Mouse (Mus musculus) heart, embryonic 14.5 days (tissue): ENCODE data around the gene Slc4a2. TPM values are rescaled to one million over a fixed set of nuclear protein-coding genes. Genes with fewer than 3 reads are reported as not detected.

ENCODE experiments used
- ATAC-seq: fragments of 200-750 bp; cut with Nextera tagmentation; 2 replicates; pipeline ENCODE4 v1.8.0; 2017; ENCODE audit warnings: low read depth, moderate TSS enrichment; ENCODE audit not compliant: insufficient number of reproducible peaks, insufficient read depth, low FRiP score
- H3K27ac ChIP-seq, 2 experiments: fragments of 200-500 bp in 1 of 2; fragments of 300-500 bp in 1 of 2; sonication (generic) in 1 of 2; replicated peaks in 1 of 2; 2 replicates each; pipeline ENCODE4 v1.5.1; 2012 to 2014; ENCODE audit warnings: low read depth in 2 of 2, low read length in 2 of 2, control low read depth in 1 of 2, mild to moderate bottlenecking in 1 of 2, mixed read lengths in 1 of 2; ENCODE audit not compliant: control insufficient read depth in 1 of 2, insufficient read depth in 1 of 2
- H3K27me3 ChIP-seq: fragments of 300-500 bp; sonication (generic); 2 replicates; pipeline ENCODE4 v1.6.1; 2014; ENCODE audit warnings: mild to moderate bottlenecking, low read length, control low read depth; ENCODE audit not compliant: control insufficient read depth, insufficient read depth
- H3K36me3 ChIP-seq: fragments of 300-500 bp; sonication (generic); 2 replicates; pipeline ENCODE4 v1.6.1; 2014; ENCODE audit warnings: mild to moderate bottlenecking, control low read depth, low read length, mixed read lengths; ENCODE audit not compliant: control insufficient read depth, insufficient read depth
- H3K4me1 ChIP-seq, 2 experiments: fragments of 200-500 bp in 1 of 2; fragments of 300-500 bp in 1 of 2; sonication (generic) in 1 of 2; 2 replicates each; pipeline ENCODE4 v1.6.1; 2012 to 2014; ENCODE audit warnings: low read length in 2 of 2, control low read depth in 1 of 2, mixed read lengths in 1 of 2; ENCODE audit not compliant: control insufficient read depth in 2 of 2, insufficient read depth in 2 of 2
- H3K4me2 ChIP-seq: fragments of 300-500 bp; sonication (generic); 2 replicates; pipeline ENCODE4 v1.6.1; 2014; ENCODE audit warnings: mild to moderate bottlenecking, low read length
- H3K4me3 ChIP-seq, 2 experiments: fragments of 200-500 bp in 1 of 2; fragments of 300-500 bp in 1 of 2; sonication (generic) in 1 of 2; 2 replicates each; pipeline ENCODE4 v1.5.1; 2012 to 2014; ENCODE audit warnings: low read length in 2 of 2, mild to moderate bottlenecking in 2 of 2, control low read depth in 1 of 2, low read depth in 1 of 2, moderate library complexity in 1 of 2; ENCODE audit not compliant: control insufficient read depth in 1 of 2, insufficient read depth in 1 of 2
- H3K9ac ChIP-seq: fragments of 300-500 bp; sonication (generic); 2 replicates; pipeline ENCODE4 v1.6.1; 2014; ENCODE audit warnings: mild to moderate bottlenecking, low read length
- H3K9me3 ChIP-seq: fragments of 300-500 bp; sonication (generic); 2 replicates; pipeline ENCODE4 v1.6.1; 2016; ENCODE audit warnings: low read length, control low read depth; ENCODE audit not compliant: control insufficient read depth
- WGBS: fragments of 180-500 bp; shearing (Covaris S2); extraction: QIAGEN DNeasy Blood & Tissue Kit; methylation state at CpG from one replicate; pipeline ENCODE4 v1.1.7; 2014; 5-methylcytosine and 5-hydroxymethylcytosine counted together
- polyA plus RNA-seq: library from polyadenylated mRNA; unstranded; fragments of >200 nt; fragmentation: Nextera tagmentation; extraction: Ambion mirVana; gene quantifications from 2 replicates; pipeline ENCODE4 v1.2.1, GENCODE M21; 2014

The Slc4a2 gene
- polyA plus RNA-seq, 1 experiment from 2014 or later: 18.7 TPM

DNA sequence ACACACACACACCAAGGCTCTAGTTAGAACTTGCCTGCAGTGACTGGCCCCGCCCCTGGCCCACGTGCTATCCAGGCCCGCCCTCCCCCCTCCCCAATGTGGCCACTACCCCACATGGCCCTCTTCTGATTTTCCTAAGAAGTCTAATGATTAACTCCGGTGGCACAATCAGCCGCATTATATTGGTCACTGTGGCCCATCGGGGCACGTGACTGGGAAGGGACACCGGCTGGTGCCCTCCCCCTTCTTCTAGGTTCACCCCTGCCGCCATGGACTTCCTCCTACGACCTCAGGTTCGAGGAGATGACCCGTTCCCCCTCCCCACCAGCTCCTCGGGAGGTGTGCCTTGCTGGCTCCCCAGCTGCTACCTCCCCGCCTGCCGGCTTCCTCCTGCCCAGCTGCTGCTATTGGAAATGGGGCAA, 4.4 kb downstream of the Slc4a2 start:
- H3K9ac ChIP-seq: peak overlapping the region; percentile 25; the same call in 1 of the 2 replicates
- H3K27ac ChIP-seq: no peak overlapping the region
- peak overlapping the region; percentile 26 for H3K4me2 ChIP-seq
- H3K4me1 ChIP-seq: peaks cover 32 to 43% of the 10 kb centered on the region in 2 experiments
- no peak for ATAC-seq
- WGBS: 18% methylated on average over 15 of the region's 15 CpGs
- no peaks in the 10 kb centered on the region for H3K27me3 ChIP-seq
- no peak overlapping the region for H3K4me3 ChIP-seq
- peaks cover 39% of the 10 kb centered on the region for H3K36me3 ChIP-seq
- no peaks in the 10 kb centered on the region for H3K9me3 ChIP-seq

DNA sequence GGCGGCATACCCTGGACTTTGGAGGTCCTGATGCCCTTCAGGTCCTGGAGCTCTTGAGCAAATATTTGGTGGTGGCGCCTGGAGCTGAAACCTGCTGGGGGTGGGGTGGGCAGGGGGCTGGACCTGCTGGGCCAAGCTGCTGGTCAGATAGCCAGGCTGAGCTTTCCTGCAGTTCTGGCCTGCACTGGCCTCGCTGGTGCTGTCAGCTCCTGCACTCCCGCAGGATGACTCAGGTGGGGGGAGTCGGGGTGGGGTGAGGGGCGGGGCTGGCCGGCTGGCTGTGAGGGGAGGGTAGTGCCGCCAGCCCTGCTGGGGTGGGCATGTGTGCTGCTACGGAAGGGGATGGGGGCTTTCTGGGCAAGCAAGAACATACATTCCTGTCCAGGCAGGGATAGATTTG, 5.0 kb downstream of the Slc4a2 start:
- no peak overlapping the region for H3K4me3 ChIP-seq
- no peak overlapping the region for H3K4me2 ChIP-seq
- 27% methylated on average over 9 of the region's 9 CpGs for WGBS

DNA sequence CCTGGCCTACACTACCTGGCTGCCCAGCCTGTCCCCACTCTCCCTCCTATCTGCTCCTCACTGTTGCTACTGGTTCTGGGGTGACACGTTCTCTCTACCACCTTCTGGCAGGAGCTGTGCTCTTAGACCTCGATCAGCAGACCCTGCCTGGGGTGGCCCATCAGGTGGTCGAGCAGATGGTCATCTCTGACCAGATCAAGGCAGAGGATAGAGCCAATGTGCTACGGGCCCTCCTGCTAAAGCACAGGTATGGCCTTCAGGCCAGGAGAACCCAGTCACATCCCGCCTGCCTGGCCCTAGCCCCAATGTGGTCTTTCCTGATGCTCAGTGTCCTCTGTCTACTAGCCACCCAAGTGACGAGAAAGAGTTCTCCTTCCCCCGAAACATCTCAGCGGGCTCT, 10.4 kb downstream of the Slc4a2 start:
- Histone ChIP-seq H3K27me3 (no peaks in the 10 kb centered on the region), H3K4me1 (peaks cover 0 to 5% of the 10 kb centered on the region in 2 experiments; a peak in 2 of 4 replicates), H3K4me3 (no peak overlapping the region), H3K9ac (no peak overlapping the region), H3K36me3 (peaks cover 99% of the 10 kb centered on the region), H3K27ac (peak overlapping the region in 1 of 2 experiments; percentile 33; a peak in 1 of 4 replicates), H3K4me2 (no peak overlapping the region), H3K9me3 (no peaks in the 10 kb centered on the region)
- ATAC-seq: no peak
- WGBS: 81% methylated on average over 8 of the region's 8 CpGs

More for the DNA sequence above, 5.0 kb downstream of the Slc4a2 start:
- no peaks in the 10 kb centered on the region for H3K9me3 ChIP-seq
- ATAC-seq: no peak
- H3K27ac ChIP-seq: no peak overlapping the region
- H3K36me3 ChIP-seq: peaks cover 45% of the 10 kb centered on the region
- H3K9ac ChIP-seq: peak overlapping the region; percentile 25; the same call in 1 of the 2 replicates
- peaks cover 31 to 43% of the 10 kb centered on the region in 2 experiments for H3K4me1 ChIP-seq
- no peaks in the 10 kb centered on the region for H3K27me3 ChIP-seq

DNA sequence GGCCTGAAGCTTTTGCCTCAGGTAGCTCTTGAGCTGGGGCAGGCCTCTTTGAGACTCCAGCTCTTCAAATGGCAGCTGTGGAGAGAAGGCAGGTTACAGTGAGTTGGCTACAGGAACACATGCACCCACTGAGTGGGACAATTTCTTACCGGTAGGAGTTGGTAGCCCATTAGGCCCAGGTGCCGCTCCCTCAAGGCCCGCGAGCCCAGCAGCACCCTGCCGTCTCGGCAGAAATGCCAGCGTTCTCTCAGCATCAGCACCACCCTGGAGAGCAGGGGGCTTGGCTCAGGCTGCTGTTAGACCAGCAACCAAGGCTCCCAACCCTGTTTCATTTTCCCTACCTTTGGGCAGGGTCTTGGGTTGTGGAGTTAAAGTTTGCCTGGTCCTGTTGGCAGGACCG, 17.6 kb downstream of the Slc4a2 start:
- 92% methylated on average over 8 of the region's 8 CpGs for WGBS
- peaks cover 81% of the 10 kb centered on the region for H3K36me3 ChIP-seq

DNA sequence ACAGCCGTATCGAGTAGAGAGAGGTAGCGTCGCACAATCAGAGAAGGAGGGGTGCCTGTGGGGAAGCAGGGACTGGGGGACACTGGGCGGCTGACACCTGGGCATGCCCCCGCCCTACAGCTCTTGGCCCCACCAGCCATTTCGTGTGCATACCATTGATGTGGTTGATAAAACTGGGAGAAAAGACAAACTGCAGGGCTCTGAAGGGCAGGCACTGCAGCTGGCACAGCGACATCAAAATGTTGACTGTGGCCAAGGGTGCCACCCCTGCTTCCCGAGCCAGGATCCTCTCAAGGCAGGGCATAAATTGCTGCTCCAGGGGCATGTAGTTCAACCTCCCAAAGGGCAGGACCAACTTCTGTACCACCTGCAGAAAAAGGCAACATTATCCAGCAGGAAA, 18.4 kb downstream of the Slc4a2 start:
- Histone ChIP-seq H3K4me1 (peaks cover 9 to 15% of the 10 kb centered on the region in 2 experiments; a peak in 3 of 4 replicates), H3K36me3 (peaks cover 72% of the 10 kb centered on the region), H3K4me2 (no peak overlapping the region), H3K4me3 (no peak overlapping the region), H3K9me3 (no peaks in the 10 kb centered on the region), H3K9ac (no peak overlapping the region), H3K27ac (no peak overlapping the region), H3K27me3 (no peaks in the 10 kb centered on the region)
- no peak for ATAC-seq
- WGBS: 82% methylated on average over 9 of the region's 9 CpGs

More for the DNA sequence above, 17.6 kb downstream of the Slc4a2 start:
- H3K9me3 ChIP-seq: no peaks in the 10 kb centered on the region
- no peak overlapping the region for H3K9ac ChIP-seq
- H3K4me1 ChIP-seq: peaks cover 9 to 15% of the 10 kb centered on the region in 2 experiments; a peak in 3 of 4 replicates
- H3K4me2 ChIP-seq: no peak overlapping the region
- H3K27me3 ChIP-seq: no peaks in the 10 kb centered on the region
- H3K27ac ChIP-seq: no peak overlapping the region
- no peak for ATAC-seq
- H3K4me3 ChIP-seq: no peak overlapping the region

DNA sequence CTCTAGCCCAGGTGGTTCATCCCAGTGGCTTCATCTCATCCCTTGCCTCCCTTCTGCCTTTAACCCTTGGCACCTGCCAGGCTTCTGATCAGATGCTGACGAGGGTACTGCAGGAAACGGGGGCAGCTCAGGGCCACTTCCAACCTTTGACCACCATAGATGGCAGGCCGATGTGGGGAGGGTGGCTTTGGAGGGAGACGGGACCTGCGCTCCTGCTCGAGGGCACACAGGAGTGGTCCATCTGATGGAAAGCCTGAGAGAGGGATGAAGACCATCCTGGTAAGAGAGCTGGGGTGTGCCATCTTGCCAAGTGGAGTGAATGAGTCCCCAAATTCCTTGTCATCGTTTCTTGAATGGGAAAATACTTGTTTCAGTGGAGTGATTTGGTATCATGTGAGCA, 19.6 kb downstream of the Slc4a2 start:
- H3K36me3 ChIP-seq: peaks cover 60% of the 10 kb centered on the region
- no peak overlapping the region; the same call in 1 of the 2 replicates for H3K4me2 ChIP-seq
- no peak overlapping the region for H3K9ac ChIP-seq
- H3K9me3 ChIP-seq: no peaks in the 10 kb centered on the region
- H3K27me3 ChIP-seq: no peaks in the 10 kb centered on the region
- WGBS: 91% methylated on average over 7 of the region's 7 CpGs
- peaks cover 13 to 22% of the 10 kb centered on the region in 2 experiments; a peak in 3 of 4 replicates for H3K4me1 ChIP-seq
- ATAC-seq: no peak
- H3K27ac ChIP-seq: no peak overlapping the region
- no peak overlapping the region for H3K4me3 ChIP-seq

DNA sequence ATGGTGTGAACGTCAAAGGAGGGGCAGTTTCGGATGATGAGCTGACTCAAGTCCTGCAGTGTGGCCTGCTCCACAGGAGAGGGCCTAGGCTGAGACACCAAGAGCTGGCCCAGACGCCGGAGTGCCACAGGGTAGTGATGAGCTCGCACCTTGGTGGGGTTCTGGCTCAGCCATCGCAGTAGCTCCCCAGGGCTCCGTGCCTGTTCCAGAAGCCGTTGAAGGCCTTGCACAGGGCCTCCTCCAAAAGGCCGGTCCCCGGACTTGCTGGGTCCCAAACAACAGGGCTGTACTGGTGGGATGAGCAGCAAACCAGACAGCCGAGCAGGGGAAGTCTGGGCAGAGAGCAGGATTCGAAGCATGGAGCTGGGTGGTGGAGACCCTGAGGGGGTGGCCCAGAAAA, 20.3 kb downstream of the Slc4a2 start:
- Histone ChIP-seq H3K4me2 (peak overlapping the region; percentile 79), H3K36me3 (peaks cover 53% of the 10 kb centered on the region), H3K9me3 (no peaks in the 10 kb centered on the region), H3K27ac (peak overlapping the region in 1 of 2 experiments; percentile 14; a peak in 1 of 4 replicates), H3K4me3 (peak overlapping the region; percentile 61 to 77), H3K9ac (peak overlapping the region; percentile 94), H3K4me1 (peaks cover 13 to 22% of the 10 kb centered on the region in 2 experiments; a peak in 3 of 4 replicates), H3K27me3 (no peaks in the 10 kb centered on the region)
- no peak for ATAC-seq
- WGBS: 74% methylated on average over 12 of the region's 12 CpGs
